Mouse (Mus musculus) gastrocnemius, adult 8-10 months (tissue): ENCODE measurements around the gene Nipal4. TPM values are rescaled to one million over a fixed set of nuclear protein-coding genes. Genes with fewer than 3 reads are reported as not detected.
"Not testable (repeated sequence)": the region's sequence is repeated elsewhere in the genome, so short reads cannot be mapped to it uniquely, and the experiment has no call there.

ENCODE experiments used
- DNase-seq, 2 experiments: peaks; one replicate each; pipeline ENCODE4 v3.0.0; 2022; ENCODE audit warnings: low spot score in 2 of 2
- total RNA-seq, 4 experiments: library from RNA; stranded (reverse); gene quantifications; 2 replicates each; pipeline ENCODE4 v1.2.4; 2022

Gene Nipal4
- not detected for total RNA-seq

DNA sequence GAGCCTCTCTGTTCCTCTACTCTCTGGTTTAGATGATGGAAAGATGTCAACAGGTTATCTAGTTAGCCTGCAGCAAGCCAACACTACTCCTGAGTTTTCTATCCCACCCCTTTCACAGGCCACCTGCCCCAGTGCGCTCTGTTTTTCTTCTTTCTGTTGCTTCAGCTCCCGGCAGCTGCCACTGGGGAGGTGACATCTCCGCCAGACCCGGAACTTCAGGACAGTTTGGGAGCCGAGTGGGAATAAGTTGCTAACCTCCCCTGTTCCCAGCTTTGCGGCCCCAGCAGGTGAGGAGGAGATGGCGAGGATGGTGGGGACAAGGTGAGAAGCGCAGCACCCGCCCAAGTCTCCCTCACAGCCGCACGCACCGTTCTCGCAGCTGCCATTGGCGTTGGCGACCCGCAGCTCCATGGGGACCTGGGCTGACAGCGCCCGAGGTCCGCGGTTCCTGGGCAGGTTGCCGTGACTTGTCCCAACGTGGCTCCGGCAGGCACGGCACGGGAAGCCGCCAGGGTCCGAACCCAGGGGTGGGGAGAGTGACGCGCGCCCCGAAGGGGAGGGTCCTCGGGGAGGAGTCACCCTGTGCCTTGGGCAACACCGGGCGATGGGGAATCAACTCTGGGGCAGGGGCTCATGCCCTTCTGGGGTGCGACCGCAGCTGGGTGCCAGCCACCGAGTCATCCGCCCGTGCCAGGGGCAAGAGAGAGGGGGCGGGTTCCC, at the start of gene Nipal4:
TSS of gene Nipal4 (minus strand) at position 643 of the 720 bp plus-strand sequence.
- DNase-seq = no peak

- DNase-seq = peak; percentile 12 to 20
Measured at GRCm38 (mm10) chr11:46215354-46215753, 49.0 kb upstream of the Nipal4 start.

DNA sequence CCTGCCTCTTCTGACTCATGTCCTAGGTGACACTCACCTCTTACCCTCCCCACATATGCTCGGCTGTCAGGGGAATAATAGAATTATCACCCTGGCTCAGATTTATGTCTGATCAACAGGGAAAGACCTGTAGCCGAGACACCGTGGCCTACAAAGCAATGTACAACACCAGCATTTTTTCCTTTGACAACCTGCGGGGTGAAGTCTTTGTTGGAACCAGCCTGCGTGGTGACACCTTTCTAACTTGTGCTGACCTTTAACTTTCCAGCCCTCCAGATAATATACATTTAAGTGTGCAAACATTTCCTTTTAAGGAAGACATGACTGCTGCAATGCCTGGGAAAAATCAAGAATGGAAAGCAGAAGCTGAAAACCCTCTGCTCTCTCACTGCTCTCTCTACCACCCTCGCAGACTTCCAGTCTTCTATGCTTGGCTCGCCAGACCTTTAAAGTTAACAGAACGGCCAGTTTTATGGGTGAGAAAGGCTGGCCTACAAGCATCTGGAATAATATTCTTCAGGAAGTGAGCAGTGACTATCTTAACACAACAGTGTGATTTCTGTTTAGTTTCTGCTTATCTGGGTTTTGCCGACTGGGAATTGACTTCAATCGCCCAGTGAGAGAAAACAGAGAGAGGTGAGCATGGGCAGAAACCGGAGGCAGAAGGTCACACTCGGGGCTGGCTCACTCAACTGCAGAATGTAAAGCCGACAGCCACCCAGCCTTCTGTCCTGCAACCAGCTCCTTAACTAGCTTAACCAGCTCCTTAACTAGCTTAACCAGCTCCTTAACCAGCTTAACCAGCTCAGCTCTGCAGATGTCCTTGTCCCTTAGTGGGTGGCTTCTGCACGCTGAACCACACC, 48.3 kb upstream of the Nipal4 start:
- no peak for DNase-seq

GRCm38 (mm10) chr11:46213844-46214243, 47.5 kb upstream of the Nipal4 start:
- DNase-seq = no peak

DNA sequence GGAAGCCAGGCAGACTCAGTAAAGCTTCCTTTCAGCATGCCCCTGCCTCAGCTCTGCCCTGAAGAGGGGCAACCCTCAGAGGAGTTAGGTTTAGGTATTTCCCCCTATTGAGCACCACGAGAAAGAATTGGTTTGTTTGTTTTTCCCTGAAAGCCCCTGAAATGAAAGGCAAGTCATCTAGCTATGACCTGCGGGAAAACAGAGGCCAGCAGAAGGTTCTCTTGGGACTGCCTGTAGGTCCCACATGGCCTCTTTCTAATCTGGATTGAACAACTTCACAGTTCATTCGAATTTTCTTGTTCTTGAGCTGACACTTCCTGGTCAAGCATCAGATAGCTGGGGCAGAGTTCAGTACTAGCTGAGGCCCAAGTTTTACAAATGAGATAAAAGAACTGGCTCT, 45.5 kb upstream of the Nipal4 start:
- no peak for DNase-seq

DNA sequence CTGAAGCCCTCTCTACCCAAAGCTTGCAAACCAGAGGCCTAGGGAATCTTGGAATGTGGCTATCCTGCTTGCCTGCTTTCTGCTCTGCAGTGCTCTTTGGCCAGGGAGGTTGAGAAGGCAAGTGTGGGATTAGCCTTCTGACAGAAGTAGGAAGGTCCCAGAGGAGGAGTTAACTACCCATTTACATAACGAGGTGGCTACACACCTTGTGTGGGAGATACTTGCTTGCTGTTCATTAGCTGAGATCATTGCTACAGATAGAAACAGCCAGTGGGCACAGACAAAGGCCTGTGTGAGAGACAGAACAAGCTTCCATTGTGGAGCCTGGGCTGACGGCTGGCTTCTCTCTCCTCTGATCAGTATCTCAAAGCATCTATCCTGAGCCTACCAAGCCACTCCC, 43.6 kb upstream of the Nipal4 start:
- DNase-seq = no peak

DNA sequence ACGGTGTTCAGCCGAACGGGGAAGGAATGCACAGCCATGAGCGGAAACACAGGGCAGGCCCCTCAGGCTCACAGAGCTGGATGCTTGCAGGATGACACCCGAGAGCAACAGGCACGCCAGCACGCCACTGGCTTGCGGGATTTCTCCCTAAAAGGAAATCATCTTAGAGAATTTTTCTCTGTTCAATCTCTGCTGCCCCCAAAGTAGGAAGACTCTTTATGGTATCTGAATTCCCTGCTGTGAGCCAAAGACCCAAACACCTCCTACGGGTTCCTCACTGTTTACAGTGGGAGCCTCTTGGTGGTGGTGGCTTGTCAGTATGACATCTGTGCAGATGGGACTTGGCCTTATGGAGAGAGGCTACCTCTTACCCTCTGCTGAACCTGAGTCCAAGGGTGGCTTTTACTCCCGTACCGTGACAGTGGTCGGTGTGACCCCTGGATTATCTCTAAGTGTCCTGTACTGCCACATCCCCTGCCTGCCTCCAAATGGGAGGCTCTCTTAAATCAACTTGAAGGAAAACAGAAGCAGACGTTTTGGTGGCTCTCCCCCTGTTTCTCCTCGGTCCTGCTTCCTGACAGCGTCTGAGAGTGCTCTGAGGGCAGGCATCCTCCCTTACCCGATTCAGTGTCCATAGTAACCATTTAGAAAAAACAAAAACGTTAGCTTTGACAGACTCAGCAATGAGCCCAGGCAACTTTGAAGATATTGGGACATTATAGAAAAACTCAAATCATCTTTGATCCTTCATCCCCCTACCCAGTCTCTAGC, 39.5 kb upstream of the Nipal4 start:
- DNase-seq = no peak

GRCm38 (mm10) chr11:46204841-46205240, 38.5 kb upstream of the Nipal4 start:
- no peak for DNase-seq

DNA sequence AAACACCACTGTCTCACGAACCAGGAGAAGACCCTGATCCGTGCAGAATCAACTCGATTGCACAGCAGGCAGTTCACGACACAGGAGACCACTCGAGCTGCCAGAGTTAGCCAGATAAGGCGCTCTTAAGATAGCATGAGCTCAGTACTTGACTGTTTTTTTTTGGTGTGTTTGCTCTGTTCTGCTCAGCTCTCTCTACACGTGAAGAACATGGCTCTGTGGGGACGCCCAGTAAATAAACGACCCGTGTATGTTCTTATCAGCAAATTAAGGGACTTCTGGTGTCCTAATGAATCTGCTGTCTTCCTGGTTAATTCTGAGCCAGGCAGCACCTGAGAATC, 36.2 kb upstream of the Nipal4 start:
- DNase-seq = no peak

- no peak for DNase-seq
Measured at GRCm38 (mm10) chr11:46201636-46202546, 35.6 kb upstream of the Nipal4 start.

GRCm38 (mm10) chr11:46200664-46201063, 34.4 kb upstream of the Nipal4 start:
- no peak for DNase-seq

- DNase-seq = no peak
Measured at GRCm38 (mm10) chr11:46194175-46194574, 27.9 kb upstream of the Nipal4 start.

- DNase-seq = no peak
Measured at GRCm38 (mm10) chr11:46188283-46188682, 22.0 kb upstream of the Nipal4 start.

DNA sequence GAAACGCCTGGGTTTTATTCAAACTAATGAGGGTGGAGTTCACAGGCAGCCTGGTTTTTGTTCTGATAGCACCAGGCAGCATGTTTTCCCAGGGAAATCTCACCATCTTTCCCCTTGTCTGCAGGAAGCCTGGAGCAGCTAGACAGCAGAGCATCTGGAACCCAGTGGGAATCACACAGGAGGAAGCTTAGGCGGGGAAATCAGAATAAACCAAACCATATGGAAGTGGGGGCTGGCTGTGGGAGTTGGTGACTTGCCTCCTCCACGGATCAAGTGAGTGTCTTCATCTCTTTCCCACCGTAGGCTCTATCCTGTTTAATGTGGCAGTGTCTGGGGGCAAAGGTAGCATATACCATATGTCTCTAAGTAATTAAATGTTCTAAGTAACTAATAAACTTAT, 19.2 kb upstream of the Nipal4 start:
- no peak for DNase-seq

- DNase-seq = no peak
Measured at GRCm38 (mm10) chr11:46184946-46185345, 18.6 kb upstream of the Nipal4 start.

DNA sequence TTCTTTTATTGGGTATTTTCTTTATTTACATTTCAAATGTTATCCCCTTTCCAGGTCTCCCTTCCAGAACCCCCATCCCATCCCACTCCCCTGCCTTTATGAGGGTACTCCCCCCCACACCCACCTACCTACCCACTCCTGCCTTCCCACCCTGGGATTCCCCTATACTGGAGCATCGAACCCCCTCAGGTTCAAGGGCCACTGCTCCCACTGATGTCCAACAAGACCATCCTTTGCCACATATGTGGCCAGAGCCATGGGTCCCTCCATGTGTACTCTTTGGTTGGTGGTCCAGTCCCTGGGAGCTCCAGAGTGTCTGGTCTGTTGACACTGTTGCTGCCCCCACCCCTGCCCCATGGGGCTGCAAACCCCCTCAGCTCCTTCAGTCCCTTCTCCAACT, 15.7 kb upstream of the Nipal4 start:
- not testable (repeated sequence) for DNase-seq

GRCm38 (mm10) chr11:46177246-46178043, 11.1 kb upstream of the Nipal4 start:
- DNase-seq = no peak

- DNase-seq = no peak
Measured at GRCm38 (mm10) chr11:46176155-46176554, 9.8 kb upstream of the Nipal4 start.

DNA sequence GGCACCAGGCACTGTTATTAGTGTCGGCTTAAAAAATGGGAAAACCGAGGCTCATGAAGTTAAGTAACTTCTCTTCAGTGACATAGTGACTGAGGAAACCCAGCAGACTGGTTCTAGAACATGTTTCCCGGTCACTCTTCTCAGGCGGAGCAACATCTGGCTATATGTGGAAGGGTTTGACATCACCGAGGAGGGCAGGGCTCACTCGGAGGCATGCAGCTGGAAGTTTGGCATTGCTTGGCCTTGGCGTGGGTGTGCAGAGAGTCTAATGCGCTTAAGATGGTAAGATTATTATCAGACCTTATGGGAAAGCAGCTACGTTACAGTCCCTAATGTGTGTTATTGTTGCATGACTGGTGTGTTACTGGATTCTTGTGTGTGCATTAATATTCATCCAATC, 5.8 kb upstream of the Nipal4 start:
- DNase-seq = no peak

- DNase-seq = no peak
Measured at GRCm38 (mm10) chr11:46169908-46170307, 3.6 kb upstream of the Nipal4 start.
